Mouse (Mus musculus): ENCODE data around the gene Pald1.

Gene Pald1

GRCm38 (mm10) chr10:61402911-61403310, 19.6 kb upstream of the Pald1 start:
- peak; percentile 47 for DNase-seq (ENCODE audit: low read depth, low spot score)

GRCm38 (mm10) chr10:61402480-61402879, 19.1 kb upstream of the Pald1 start:
- peak; percentile 80 for DNase-seq (ENCODE audit: low read depth, low spot score)

- no peak for DNase-seq (ENCODE audit: low read depth, low spot score)
Measured at GRCm38 (mm10) chr10:61400407-61400806, 17.1 kb upstream of the Pald1 start.

GRCm38 (mm10) chr10:61399156-61399734, 15.9 kb upstream of the Pald1 start:
- DNase-seq (ENCODE audit: low read depth, low spot score) = peak; percentile 88

GRCm38 (mm10) chr10:61398125-61398524, 14.8 kb upstream of the Pald1 start:
- no peak for DNase-seq (ENCODE audit: low read depth, low spot score)

GRCm38 (mm10) chr10:61394476-61395136, 11.3 kb upstream of the Pald1 start:
- peak; percentile 55 for DNase-seq (ENCODE audit: low read depth, low spot score)

- no peak for DNase-seq (ENCODE audit: low read depth, low spot score)
Measured at GRCm38 (mm10) chr10:61392584-61392983, 9.3 kb upstream of the Pald1 start.

- DNase-seq (ENCODE audit: low read depth, low spot score) = no peak
Measured at GRCm38 (mm10) chr10:61390148-61390547, 6.8 kb upstream of the Pald1 start.

GRCm38 (mm10) chr10:61389020-61389419, 5.7 kb upstream of the Pald1 start:
- no peak for DNase-seq (ENCODE audit: low read depth, low spot score)

- no peak for DNase-seq (ENCODE audit: low read depth, low spot score)
Measured at GRCm38 (mm10) chr10:61386284-61386683, 3.0 kb upstream of the Pald1 start.

- DNase-seq (ENCODE audit: low read depth, low spot score) = no peak
Measured at GRCm38 (mm10) chr10:61385174-61385573, 1.8 kb upstream of the Pald1 start.

- DNase-seq (ENCODE audit: low read depth, low spot score) = no peak
Measured at GRCm38 (mm10) chr10:61383715-61384047, 351 bp upstream of the Pald1 start.

- DNase-seq (ENCODE audit: low read depth, low spot score) = peak; percentile 83
Measured at GRCm38 (mm10) chr10:61382281-61382731, 1.0 kb downstream of the Pald1 start.

GRCm38 (mm10) chr10:61381823-61382222, 1.5 kb downstream of the Pald1 start:
- DNase-seq (ENCODE audit: low read depth, low spot score) = no peak

- DNase-seq (ENCODE audit: low read depth, low spot score) = no peak
Measured at GRCm38 (mm10) chr10:61380186-61380585, 3.1 kb downstream of the Pald1 start.

GRCm38 (mm10) chr10:61379340-61380040, 3.8 kb downstream of the Pald1 start:
- no peak for DNase-seq (ENCODE audit: low read depth, low spot score)

- DNase-seq (ENCODE audit: low read depth, low spot score) = no peak
Measured at GRCm38 (mm10) chr10:61378698-61379097, 4.6 kb downstream of the Pald1 start.

GRCm38 (mm10) chr10:61378050-61378449, 5.3 kb downstream of the Pald1 start:
- no peak for DNase-seq (ENCODE audit: low read depth, low spot score)

GRCm38 (mm10) chr10:61374771-61375481, 8.4 kb downstream of the Pald1 start:
- peak; percentile 69 for DNase-seq (ENCODE audit: low read depth, low spot score)

- no peak for DNase-seq (ENCODE audit: low read depth, low spot score)
Measured at GRCm38 (mm10) chr10:61374076-61374475, 9.3 kb downstream of the Pald1 start.

GRCm38 (mm10) chr10:61372585-61372923, 10.8 kb downstream of the Pald1 start:
- DNase-seq (ENCODE audit: low read depth, low spot score) = no peak

GRCm38 (mm10) chr10:61371884-61372584, 11.3 kb downstream of the Pald1 start:
- no peak for DNase-seq (ENCODE audit: low read depth, low spot score)
